Mouse (Mus musculus): ENCODE data around the gene Rnf150.

Gene Rnf150

DNA sequence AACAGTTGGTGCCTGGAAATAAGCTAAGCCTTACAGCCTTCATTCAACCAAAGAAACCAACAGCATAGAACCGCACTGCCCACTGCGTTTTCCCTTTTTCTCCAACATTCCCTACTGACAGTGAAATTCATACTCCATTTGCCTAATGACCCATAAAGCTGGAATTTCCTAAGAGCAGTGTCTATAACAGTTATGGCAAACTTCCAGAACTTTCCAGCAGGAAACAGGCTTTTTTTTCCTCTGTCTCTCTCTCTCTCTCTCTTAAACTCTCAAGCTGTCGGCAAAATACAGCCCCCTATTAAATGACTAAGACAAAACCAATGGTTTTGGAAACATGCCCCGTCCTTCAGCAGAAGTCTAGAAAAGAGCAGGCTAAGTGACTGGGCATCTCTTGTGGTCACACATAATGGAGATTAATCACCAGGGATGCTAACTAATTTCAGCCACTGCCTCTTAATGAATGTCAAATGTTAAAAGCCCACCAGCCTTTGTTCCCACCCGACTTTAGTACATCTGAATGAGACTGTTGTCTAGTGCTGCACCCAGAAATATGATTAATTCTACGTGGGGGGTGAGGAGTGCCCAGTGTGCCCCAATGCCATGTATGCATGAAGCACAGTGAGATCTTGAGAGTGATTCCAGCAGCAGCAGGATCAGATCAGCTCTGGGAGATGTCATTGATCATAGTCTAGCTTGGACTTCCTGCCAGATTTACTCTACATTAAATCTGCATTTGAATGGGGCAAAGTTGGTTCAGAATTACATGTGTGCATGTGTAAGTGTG is 80.3 kb downstream of the Rnf150 start:
- no peak for DNase-seq

DNA sequence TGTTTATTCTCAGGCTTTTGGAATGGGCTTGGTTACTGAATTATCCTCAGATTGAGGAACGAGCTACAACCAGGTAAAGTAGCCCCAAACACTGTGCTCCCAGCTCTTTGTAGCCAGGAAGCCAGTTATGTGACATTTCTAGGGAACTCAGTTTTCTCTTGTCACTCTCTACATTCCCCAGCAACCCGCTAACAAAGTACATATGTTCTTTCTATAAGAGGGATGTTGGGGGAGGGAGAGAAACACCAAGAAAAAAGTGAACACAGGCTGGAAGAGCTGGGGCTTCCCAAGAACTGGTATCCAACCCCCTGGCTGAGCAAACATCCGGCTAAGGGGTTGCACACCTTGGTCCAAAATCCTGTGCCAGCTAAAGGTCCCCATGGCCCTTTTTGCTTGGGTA is 82.7 kb downstream of the Rnf150 start:
- DNase-seq = no peak

DNA sequence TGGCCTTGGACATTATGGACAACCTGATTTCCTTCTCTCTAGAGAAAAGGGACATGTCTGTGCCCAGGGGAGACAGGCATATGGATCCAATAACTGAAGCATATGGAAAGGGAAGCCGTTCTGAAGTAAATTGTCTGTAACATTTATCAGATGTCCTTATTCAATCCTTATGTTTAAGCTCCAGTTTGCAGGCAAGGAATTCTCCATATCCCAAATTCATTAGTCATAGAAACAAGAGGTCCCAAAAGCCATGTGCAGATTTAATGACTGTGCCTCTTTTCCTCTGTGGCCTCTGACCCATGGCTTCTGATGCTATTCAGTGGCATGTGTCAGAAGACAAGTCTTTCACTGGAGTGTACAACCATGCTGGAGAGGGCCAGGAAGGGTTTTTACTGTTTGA is 83.5 kb downstream of the Rnf150 start:
- DNase-seq = no peak

DNA sequence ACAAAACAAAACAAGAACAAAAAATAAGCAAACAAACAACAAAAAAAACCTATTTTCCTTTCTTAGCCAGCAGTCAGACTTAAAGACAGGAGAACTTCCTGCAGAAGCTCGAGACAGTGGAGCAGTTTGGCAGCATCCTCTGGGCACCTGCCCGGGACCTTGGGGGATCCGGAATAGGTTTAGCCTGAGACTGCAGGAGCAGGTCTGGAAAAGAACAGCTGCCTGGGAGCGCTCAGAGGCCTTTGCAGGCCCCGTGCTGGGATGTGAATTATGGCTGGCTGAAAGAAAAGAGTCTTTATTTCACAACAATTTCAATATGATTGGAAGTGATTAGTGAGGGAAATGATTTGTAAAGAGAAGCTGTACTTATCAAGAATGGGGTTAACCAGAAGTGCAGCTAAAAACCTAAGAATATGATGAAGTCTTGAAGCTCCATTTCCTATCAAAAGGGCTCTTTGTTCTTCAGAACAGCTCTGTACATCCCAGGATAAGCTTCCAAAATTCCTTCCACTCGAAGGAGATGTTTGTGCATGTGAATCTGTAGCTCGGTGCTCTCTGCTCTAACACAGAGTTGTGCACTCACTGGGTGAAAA is 92.1 kb downstream of the Rnf150 start:
- no peak for DNase-seq

DNA sequence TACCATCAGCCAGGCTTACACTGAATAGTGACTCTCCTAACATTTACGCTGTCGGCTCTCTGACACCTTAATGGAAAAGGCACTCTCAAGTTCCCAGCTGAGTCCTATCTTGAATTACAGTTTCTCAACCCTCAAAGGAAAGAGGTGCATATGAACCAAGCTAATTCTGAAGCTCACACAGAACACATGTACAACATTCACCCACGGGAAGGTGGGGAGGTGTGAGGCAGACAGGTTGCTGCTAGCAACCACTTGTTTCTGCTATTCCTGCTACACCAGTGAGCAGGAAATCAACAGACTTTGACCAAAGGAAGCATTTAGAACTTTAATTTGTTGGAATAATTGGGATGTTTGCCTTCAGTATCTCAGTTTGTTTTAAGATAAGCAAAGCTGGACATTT is 96.3 kb downstream of the Rnf150 start:
- DNase-seq = no peak

DNA sequence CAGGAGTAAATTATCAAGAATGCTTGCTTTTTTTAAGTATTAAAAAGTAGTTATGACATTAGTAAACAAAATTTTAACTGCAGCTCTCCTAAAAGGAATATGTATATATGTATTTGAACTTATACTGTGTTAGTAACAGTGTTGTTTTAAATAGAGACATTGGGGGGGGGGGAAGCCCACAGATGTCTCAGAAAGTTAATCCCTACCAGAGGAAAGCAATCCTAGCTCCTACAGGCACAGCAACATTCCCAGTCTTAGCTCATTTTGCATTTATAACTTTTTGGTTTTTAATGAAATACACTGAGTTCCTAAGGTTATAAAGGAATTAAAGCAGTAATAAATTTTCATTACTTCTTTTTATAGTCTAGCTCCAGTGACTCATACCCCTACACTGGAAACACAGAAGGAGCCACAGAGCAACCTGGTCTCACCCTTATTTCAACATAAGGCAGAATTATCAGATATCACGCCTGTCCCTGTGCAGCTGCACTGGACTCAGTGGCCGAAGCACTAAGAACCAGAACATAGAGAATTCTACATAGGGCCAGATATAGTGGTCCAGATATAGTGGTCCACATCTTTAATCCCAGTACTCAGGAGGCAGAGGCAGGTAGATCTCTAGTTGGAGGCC is 96.9 kb downstream of the Rnf150 start:
- no peak for DNase-seq

DNA sequence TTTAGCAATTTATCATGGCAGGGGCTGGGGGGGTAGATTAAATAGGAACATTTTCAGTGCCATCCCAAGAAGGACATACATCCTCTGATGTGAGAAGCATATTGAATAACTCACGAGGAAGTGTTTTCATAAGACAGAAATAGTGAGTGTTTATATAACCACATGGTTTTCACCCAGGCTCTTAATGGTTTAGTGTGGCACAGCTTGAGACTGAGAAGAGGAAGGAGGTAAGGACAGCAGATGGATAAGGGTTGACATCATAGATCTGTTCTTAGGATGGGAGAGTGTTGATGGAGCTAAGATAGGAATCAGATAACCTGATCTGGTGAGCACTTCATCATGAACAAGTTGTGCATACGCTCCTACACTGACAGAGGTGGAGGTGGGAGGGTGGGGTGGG is 101.4 kb downstream of the Rnf150 start:
- no peak for DNase-seq

DNA sequence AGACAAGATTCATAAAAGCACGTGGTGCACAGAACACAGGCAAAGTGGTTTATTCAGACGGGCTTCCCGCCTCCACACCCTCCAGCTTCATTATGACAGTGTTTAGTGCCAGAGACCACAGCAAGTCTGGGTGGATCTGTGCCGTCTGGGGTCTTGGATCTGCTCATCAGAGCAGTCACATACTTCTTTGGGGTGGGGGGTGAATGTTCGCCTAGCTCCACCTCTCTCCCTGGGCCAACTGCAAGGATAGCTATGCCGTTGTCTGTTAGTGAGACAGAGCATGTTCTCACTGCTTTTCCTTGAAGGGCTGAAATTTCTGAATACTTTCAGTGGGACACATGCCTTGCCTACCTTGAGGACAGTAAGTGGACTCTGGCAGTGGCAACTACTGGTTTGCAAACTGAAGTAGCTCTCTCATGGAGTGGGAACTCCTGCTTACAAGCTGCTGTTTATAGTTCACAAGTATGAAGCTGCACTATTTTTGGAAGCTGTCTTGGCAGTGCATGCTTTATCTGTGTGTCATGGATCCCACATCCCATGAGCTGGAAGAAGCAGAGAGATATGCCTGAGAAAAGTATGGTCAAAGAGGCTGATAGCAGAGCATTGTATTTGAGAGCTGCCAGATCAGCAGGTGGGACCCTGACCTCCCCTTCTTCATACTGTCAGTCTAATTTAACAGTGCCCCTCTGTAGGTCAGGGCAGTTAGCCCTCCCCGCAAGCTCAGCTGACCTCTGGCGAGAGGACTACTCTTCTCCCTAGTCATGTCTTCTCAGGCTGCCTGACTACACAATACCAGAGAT is 104.9 kb downstream of the Rnf150 start:
- DNase-seq = no peak

DNA sequence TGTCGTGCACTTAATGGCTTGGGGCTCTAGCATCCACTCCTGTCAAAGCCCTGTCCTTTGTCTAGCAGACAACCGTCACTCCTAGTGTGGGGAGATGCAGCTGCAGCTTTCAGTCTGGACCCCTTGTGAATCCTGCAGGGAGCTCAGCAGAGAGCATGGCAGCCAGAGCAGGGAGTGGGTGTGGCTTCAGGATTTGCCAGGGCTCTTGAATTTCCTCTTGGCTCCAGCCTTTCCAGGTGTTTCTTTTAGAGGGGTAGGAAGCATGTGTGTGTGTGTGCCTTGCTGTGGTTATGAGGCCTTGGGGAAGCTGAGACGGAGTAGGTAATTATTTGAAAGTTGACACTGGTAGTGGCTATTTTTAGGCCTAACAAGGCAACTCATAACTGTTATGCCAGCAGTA is 106.8 kb downstream of the Rnf150 start:
- DNase-seq = no peak

DNA sequence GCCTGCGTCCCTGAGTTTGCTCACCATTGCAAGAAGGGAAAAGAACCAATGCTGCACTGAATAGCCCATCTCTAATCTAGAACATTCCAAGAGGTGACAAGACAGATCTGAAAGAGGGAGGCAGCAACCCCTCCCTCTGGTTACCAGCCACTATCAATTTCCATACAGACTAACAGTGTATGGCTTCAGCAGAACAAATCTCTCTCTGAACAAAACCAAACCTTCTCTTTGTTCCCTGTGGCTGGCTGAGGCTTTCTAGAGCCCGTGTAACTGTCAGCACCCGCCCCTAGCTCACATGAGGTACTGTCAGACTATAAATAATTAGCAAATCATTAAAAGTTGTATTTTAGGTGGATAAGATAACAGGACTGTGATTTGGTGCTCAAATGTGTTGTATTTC is 109.7 kb downstream of the Rnf150 start:
- DNase-seq = no peak

DNA sequence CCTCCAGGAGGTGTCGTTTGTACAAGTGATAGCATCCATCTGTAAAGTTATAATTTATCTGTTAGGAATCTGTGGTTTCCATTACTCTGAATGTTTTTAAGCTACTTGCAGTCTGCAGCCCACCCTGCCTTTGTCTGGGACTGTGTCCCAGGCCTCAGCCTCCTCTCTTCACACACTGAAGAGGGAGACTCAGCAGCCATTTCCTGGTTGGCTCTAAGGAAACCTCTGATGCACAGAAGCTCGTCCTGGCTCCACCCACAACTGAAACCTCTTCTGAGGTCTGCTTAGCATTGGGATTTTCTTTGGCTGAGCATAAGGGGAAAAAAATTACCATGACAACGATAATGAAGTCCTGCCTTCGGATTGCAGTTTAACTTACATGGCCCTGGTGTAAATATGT is 110.2 kb downstream of the Rnf150 start:
- no peak for DNase-seq

DNA sequence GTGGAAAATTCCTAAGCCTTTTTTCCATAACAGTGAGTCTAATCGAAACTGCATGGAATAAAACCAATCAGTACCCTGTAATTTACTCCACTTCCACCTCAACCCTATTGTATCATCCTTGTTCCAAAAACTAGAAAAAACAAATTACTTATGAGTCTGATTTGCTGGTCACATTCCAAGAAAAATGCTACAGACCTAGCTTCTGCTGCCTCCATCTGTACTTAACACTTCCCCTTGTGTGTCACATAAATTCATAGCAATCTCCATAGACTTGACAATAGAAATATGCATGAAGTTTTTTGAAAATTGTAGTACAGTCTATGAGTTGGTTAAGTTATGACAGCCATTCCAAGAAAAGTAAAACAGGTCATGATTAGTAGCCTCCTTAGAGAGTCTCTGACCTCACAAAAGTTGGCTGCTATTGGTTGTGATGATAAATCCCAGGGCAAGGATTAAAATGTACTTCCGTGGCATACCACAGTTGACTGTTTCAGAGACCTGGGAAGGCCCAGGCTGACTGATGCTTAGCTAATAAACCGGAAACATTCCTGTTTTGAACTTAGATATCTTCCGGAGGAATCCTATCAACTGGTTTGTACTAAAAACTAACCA is 118.2 kb downstream of the Rnf150 start:
- DNase-seq = no peak

DNA sequence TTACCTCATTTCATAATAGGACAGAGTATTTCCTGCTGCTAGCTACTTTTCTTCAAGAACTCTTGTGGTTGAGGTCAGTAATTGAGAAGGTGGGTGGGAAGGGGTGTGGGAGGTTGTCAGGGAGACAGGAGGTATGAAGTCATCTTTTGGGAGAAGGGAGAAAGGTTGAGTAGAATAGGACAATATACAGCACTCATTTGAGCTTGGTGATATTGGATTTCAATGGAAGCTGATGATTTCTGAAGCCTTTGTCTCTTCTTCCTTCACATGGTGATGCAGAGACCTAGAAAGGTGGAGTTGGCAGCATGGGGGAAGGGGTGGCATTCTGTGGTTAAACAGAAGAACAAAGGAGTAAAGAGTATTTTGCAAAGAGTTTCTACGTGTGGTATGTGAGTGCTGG is 119.7 kb downstream of the Rnf150 start:
- no peak for DNase-seq

DNA sequence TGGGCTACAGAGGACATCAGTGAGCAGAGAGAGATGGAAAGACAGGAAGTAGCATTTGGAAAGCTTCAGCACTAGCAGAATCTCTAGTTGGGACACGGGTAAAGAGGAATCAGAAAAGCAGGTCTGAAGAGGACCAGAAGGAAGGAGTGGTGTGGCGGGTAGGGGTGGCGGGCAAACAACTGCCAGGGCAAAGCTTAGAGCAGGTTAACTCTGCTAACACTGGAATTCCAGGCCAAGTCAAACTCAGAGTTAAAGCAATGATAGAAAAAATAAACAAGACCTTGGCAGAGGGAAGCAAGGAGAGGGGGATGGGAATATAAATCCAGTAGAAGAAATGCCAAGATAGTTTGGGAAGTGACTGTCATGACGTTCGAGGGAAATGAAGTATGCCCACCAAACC is 120.1 kb downstream of the Rnf150 start:
- no peak for DNase-seq

DNA sequence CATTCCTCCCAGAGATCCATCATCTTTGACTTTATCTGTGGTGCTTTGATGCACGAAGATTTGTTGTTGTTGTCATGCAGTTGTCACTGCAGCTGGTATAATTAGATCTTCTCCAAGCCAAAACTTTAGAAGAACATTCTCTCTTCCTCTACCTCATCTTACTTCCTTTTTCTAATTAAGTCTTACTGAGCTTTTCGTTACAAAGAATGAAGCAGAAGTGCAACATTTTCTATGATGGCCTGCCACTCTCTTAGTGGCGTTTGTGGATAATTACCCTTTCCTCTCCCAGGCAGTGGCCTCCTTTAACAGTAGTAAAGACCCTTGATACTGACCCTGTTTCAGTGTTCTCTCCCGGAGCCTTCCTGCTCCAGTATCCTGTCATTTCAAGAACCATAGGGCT is 128.9 kb downstream of the Rnf150 start:
- no peak for DNase-seq

DNA sequence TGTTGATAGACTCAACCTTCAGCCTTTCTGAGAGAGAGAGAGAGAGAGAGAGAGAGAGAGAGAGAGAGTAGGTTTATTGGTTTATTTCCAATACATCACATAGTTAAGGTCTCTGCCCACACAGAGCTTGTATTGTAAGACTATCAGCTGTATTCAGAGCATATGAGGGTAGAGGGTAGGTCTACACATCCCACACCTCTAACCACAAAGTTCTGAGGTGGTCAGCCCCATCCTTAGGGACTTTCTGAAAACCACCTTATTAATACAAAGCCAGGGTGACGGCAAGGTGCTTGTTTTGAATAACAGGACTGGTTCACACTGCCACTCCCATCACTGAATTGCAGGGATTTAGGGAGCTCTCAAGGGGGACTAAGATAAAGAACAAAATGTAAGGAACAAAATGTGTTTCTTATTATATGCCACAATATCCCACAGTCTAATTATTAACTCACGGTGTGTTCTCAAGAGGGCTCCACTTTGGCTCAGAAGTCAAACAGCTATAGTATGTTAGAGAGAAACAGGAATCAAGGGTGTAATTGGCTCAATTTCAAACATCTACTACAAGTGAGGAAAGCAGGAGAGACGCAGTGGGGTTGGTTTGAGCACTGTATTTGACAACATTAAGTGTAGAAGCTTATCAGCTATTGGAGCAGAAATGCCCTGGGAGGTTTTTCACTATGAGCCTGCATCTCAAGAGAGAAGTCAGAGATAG is 132.7 kb downstream of the Rnf150 start:
- no peak for DNase-seq

DNA sequence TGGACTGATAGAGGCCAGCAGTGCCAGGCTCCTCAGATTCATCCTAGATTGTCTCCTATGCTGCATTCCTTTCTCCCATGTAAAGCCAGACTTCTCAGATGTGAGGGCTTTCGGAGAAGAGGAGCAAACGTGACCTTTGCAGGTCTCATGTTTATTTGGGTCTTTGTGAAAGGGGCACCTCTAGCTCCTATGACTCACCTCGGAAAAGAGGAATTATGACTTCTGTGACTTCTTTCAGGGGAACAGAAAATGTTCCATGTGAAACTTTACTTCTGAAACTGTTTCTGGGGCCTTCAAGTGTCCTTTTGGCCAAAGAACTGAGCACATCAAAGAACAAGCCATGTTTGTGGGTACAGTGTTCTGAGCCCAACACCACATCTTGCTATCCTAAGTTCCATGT is 133.7 kb downstream of the Rnf150 start:
- no peak for DNase-seq

DNA sequence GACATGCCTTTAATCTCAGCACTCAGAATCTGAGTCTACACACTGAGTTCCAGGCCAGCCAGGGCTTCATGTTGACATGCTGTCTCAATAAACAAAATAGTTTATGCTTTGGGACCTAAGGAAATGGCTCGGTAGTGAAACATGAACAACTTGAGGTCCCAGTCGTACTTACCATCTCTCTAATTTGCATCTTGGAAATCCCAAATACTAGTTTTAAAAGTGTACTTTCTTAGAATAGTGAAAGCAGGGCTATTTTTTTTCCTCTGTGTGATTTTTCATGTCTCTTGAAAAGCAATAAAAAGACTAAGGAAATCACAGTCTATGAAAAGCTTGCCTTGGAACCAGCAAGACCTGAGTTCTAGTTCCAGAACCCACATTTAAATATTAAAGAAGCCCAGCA is 135.6 kb downstream of the Rnf150 start:
- DNase-seq = no peak

DNA sequence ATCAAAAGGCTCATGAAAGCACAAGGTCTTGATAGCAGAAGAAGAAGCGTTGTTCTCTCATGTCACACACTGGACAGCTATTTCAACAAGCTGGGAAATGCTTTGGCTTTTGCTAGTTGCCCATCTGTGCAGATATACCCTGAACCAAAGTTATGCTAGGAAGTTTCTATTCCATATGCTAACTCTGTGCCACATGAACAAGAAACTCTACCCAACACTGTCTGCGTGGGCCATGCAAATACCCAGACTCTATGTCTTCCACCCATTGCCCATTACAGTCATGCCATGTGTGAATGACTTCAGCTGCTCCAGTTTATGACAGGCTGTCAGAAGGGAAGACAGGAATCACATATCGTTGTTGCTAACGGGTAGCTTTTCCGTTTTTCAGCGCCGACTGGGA is 140.0 kb downstream of the Rnf150 start:
- DNase-seq = no peak

DNA sequence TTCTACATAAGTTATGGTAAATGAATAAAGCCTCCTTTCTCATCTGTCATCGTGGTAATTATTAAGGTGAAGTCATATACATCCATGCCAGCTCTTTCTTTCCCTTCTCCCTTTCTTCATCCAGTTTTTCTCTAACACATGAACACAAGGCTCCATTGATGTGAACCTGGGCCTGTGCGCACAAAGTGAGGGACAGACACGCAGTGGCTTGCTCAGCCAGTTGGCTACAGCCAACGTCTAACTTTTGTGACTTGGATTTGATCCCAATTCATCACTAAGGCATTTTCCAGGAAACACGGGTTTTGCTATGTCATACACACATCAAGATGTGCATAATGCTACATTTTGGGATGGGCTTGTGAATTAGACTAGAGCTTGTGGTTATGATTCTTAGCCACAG is 146.3 kb downstream of the Rnf150 start:
- no peak for DNase-seq

DNA sequence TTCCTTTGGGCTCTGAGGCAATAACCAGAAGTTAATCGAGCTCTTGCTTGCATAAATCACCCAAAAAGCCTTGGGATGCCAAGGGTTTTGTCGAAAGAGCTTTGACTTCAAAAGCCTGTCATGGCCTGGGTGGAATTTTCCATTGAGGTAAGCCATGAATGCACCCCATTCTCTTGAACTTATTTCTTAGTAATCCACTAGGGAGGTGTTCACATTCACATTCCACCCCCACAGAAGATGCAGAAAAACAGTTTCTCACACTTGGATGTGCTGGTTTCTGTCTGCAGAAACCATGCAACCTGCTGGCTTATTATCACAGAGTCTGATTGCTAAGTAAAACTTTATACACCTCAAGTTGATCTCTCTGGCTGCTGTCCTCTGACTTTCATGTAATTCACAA is 148.1 kb downstream of the Rnf150 start:
- no peak for DNase-seq

DNA sequence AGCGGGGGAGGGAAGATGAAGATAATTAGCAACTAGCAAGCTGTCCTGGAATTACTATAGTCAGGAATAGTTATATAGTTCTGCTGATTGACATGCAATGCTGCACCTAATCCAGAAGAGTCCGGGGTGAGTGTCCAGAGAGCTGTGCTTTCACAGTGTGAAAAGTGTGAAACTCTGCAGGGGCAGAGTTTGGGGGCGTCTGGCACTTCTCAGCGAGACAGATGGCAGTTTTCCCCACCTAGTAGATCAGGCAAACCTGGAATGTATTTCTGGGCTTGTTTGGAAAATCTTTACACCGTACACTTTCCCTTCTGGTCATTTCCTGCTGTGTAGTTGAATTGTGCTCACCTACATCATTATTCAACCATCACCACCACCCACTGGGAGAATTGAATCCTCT is 148.6 kb downstream of the Rnf150 start:
- no peak for DNase-seq

DNA sequence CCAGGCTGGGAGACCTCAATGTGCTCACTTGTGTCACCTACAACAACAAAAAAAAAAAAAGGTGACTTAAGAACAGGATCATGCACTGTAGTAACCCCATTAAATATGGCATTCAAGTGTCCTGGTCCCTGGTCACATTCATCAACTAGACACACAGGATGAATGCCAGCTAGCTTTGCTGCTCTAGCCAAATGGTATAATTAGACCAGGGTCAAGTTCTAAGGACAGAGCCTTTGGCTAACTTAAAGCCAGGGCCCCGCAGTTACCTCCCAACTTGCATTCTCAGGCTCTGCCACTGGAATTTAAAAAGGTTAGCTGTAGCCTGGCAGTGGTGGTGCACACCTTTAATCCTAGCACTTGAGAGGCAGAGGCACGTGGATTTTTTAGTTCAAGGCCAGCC is 165.1 kb downstream of the Rnf150 start:
- no peak for DNase-seq

Measured in thymus, adult 18-20 months (tissue).